Mouse (Mus musculus): Measurements from ENCODE around the gene Cpsf6. TPM values are rescaled to one million over a fixed set of nuclear protein-coding genes. Genes with fewer than 3 reads are reported as not detected.

Cpsf6 gene
- polyA plus RNA-seq, 1 experiment from 2014 or later = 120 TPM

DNA sequence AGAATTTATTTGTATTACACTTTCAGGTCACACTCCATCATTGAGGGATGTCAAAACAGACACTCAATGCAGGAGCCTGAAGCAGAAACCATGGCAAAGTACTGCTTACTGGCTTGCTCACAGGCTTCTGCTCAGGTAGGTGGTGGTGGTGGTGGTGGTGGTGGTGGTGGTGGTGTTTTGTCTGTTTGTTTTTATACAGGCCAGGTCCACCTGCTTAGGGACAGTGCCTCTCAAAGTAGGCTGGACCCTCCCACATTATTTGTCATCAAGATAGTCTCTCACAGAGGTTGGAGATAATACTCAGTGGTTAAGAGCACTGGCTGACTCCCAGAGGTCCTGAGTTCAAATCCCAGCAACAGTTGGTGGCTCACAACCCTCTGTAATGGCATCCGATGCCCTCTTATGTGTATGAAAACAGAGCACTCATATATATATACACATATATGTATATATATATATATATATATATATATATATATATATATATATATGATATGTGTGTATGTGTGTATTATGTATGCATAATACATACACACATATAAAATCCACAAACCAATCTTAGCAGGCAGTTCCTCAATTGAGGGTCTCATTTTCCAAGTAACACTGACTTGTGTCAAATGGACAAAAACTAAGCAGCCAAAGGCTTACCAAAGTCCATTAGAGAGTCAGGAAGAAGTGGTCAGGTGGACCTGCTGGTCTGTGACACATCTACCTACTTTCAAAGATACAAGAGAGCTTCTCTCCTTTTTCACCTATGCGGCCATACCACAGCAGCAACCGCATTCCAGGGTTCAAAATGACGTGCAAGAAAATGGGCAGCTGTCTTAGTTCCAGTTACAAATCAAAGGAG is 1.1 kb upstream of the Cpsf6 start:
- no peaks in the 10 kb centered on the region for H3K4me1 ChIP-seq (replicated peaks)
- no peaks in the 10 kb centered on the region for H3K9me3 ChIP-seq (replicated peaks)
- WGBS = 88% methylated on average over 4 of the region's 4 CpGs
- no peak overlapping the region for H3K27ac ChIP-seq (ENCODE audit: poor library complexity, severe bottlenecking)
- H3K9ac ChIP-seq = no peak overlapping the region
- no peak for ATAC-seq (ENCODE audit: insufficient number of reproducible peaks, low FRiP score)
- H3K4me3 ChIP-seq = no peak overlapping the region
- no peaks in the 10 kb centered on the region for H3K27me3 ChIP-seq (replicated peaks)
- no peaks in the 10 kb centered on the region for H3K36me3 ChIP-seq
- H3K4me2 ChIP-seq = no peak overlapping the region

DNA sequence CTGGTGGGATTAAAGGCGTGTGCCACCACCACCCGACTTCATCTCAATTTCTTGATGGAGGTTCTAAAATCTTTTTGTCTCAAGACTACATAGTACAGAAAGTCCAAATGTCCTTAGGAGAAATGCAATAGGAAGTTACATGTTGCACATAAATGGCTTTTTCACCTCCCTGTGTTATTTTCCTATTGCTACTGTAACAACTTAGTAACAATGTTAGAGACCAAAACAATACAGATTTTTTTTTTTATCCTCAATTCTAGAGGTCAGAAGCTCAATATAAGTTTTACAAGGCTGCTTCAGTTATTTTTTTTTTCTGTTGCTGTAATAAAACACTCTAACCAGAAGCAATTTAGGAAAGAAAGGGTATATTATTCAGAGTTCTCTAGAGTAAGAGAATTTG is 374 bp downstream of the Cpsf6 start:
- Histone ChIP-seq H3K27me3 (replicated peaks) (no peaks in the 10 kb centered on the region), H3K4me1 (replicated peaks) (peaks cover 5% of the 10 kb centered on the region; the same call in 1 of the 2 replicates), H3K4me3 (no peak overlapping the region), H3K4me2 (no peak overlapping the region), H3K36me3 (no peaks in the 10 kb centered on the region), H3K9ac (no peak overlapping the region), H3K9me3 (replicated peaks) (no peaks in the 10 kb centered on the region), H3K27ac (ENCODE audit: poor library complexity, severe bottlenecking) (no peak overlapping the region)
- no peak for ATAC-seq (ENCODE audit: insufficient number of reproducible peaks, low FRiP score)
- 91% methylated on average over 2 of the region's 2 CpGs for WGBS

DNA sequence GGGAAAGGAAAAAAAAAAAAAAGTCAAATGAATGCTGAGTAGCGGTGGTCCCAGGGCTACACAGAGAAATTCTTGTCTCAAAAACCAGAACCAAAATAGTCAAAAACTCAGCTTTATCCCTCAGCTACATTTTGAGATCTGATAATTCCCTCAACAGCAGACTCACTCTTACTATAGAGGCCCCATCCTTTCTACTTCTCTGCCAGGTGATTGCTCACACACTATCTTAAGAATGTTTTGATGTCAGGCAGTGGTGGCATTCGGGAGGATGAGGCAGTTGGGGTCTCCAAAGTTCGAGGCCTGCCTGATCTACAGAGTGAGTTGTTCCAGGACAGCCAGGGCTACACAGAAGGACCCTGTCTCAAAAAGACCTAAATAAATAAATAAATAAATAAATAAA is 1.2 kb downstream of the Cpsf6 start:
- 84% methylated on average over 3 of the region's 3 CpGs for WGBS
- no peak for ATAC-seq (ENCODE audit: insufficient number of reproducible peaks, low FRiP score)
- H3K4me3 ChIP-seq = no peak overlapping the region

DNA sequence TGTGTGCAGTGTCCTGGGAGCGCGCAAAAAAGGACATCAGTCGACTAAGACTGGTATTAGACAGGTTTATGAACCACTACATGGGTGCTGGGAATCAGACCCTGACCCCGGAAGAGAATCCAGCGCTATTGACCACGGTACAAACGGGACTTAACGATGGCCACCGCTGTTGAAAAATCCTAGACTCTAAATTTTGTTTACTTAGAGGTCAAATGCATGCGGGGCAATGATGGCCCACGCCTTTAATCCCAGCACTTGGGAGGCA is 1.6 kb downstream of the Cpsf6 start:
- Histone ChIP-seq H3K4me2 (no peak overlapping the region), H3K4me1 (replicated peaks) (peaks cover 10% of the 10 kb centered on the region), H3K9ac (no peak overlapping the region), H3K36me3 (no peaks in the 10 kb centered on the region), H3K4me3 (no peak overlapping the region), H3K9me3 (replicated peaks) (no peaks in the 10 kb centered on the region), H3K27ac (ENCODE audit: poor library complexity, severe bottlenecking) (no peak overlapping the region), H3K27me3 (replicated peaks) (no peaks in the 10 kb centered on the region)
- 94% methylated on average over 11 of the region's 11 CpGs for WGBS
- no peak for ATAC-seq (ENCODE audit: insufficient number of reproducible peaks, low FRiP score)

More for the DNA sequence above, 1.2 kb downstream of the Cpsf6 start:
- H3K36me3 ChIP-seq = no peaks in the 10 kb centered on the region
- H3K9me3 ChIP-seq (replicated peaks) = no peaks in the 10 kb centered on the region
- H3K27me3 ChIP-seq (replicated peaks) = no peaks in the 10 kb centered on the region
- no peak overlapping the region for H3K27ac ChIP-seq (ENCODE audit: poor library complexity, severe bottlenecking)
- H3K9ac ChIP-seq = no peak overlapping the region
- H3K4me2 ChIP-seq = no peak overlapping the region
- peaks cover 9% of the 10 kb centered on the region for H3K4me1 ChIP-seq (replicated peaks)

DNA sequence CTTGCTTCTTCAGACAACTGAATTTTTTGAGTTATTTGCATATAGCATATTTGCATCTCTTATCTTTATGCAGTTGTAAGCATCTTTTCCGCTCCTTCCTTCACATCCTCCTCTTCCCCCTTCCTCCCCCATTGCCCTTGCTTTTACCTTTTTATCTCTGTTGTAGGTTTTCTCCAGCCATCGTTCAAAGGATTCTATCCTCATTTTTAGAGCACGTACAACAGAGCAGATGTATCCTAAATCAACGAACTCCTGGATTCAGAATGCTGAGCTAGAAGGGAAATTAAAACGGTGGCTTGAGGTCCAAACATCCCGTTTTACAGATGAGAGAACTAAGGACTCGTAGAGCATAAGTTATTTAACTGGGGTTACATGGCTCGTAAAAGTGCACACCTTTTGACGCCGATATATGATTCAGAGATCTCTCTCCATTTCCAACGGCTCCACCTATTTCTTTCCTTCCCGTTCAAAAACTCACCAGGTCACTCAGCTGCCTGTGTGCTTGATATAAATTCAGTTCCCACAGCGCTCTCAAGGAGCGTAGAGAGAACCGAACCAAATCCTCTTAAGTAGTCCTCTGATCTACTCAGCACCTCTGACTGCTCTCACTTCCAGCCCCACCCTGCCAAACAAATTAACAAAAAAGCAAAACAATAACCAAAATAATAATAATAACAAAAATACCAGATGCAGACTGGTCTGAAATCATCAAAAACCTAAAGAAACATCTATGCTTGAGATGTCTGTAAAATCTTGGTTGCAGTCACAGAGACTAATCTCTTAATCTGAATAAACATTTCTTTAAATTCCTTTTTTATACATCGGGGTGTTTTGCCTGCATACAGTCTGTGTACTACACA is 2.2 kb downstream of the Cpsf6 start:
- no peak overlapping the region for H3K27ac ChIP-seq (ENCODE audit: poor library complexity, severe bottlenecking)
- no peak overlapping the region for H3K9ac ChIP-seq
- H3K36me3 ChIP-seq = no peaks in the 10 kb centered on the region
- 22% methylated on average over 16 of the region's 16 CpGs for WGBS
- H3K9me3 ChIP-seq (replicated peaks) = no peaks in the 10 kb centered on the region
- peak overlapping the region; percentile 61 for H3K4me2 ChIP-seq
- peak overlapping the region; percentile 28 for H3K4me3 ChIP-seq
- no peaks in the 10 kb centered on the region for H3K27me3 ChIP-seq (replicated peaks)
- peaks cover 10% of the 10 kb centered on the region for H3K4me1 ChIP-seq (replicated peaks)
- no peak for ATAC-seq (ENCODE audit: insufficient number of reproducible peaks, low FRiP score)

DNA sequence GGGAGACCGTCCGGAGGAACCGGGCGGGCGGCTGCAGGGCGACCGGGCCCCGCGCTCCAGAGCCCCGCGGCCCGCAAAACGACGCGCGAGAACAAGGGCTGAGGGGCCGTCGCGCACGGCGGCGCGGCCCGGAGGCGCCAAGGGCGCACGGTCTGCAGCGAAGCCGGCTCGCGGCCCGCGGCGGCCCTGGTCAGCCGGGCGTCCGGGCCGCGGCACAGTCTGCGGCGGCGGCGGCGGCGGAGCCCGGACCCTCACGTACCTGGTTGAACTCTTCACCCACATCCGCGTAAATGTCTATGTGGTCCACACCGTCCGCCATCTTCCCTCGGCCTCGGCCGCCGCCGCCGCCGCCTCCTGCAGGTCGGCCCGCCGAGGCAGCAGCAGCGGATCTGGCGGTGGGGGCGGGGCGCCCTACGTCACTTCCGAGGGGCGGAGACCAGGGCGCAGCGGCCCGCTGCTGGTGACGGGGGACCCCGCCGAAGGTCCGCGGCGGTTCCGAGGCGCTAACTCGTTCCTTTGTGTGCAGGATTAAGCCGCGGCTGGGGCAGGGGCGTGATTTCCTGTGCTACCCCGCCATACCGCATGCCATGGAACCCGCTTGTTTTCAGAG is 3.1 kb downstream of the Cpsf6 start:
- Histone ChIP-seq H3K27me3 (replicated peaks) (no peaks in the 10 kb centered on the region), H3K4me2 (peak overlapping the region; percentile 70), H3K9ac (peak overlapping the region; percentile 98), H3K4me1 (replicated peaks) (peaks cover 10% of the 10 kb centered on the region), H3K9me3 (replicated peaks) (no peaks in the 10 kb centered on the region), H3K36me3 (no peaks in the 10 kb centered on the region), H3K4me3 (peak overlapping the region; percentile 94), H3K27ac (ENCODE audit: poor library complexity, severe bottlenecking) (peak overlapping the region; percentile 96)
- ATAC-seq (ENCODE audit: insufficient number of reproducible peaks, low FRiP score) = peak; percentile 97
- WGBS = under 1% methylated on average over 84 of the region's 86 CpGs

DNA sequence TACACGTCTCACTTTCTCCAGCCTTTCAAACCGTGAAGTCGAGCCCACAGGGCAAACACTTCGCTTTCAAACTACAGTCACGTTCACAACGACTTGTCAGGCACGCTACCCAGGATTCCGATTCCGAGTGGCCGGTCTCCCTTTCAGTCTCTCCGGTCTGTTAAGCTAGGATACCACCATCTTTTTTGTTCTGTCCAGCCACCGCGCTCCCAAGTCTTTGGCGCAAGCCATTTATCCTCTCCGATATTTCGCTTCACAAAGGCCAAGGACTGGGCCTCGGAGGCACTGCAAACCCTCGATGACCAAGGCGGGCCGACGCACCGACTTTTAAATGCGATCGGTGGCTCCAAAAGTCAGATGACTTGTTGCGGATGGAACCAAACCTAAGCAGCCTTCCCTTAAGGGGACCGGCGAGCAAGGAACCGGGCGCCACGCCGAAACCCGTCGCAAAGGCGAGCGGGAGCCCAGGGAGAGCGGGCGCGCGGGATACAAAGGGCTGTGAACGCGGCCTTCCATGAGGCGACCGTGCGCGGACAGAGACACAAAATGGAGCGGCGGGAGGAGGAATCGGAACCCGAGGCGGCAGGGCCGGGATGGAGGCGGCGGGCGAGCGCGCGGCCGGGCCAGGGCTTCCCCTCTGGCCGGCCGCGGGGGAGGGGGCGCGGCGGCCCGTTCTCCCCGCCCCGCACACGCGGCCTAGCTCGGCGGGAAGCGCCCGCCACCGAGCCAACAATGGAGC is 3.8 kb downstream of the Cpsf6 start:
- Histone ChIP-seq H3K36me3 (no peaks in the 10 kb centered on the region), H3K27me3 (replicated peaks) (no peaks in the 10 kb centered on the region), H3K27ac (ENCODE audit: poor library complexity, severe bottlenecking) (peak overlapping the region; percentile 96), H3K9me3 (replicated peaks) (no peaks in the 10 kb centered on the region), H3K4me1 (replicated peaks) (peaks cover 10% of the 10 kb centered on the region), H3K9ac (peak overlapping the region; percentile 98), H3K4me2 (peak overlapping the region; percentile 70), H3K4me3 (peak overlapping the region; percentile 94)
- peak; percentile 78 for ATAC-seq (ENCODE audit: insufficient number of reproducible peaks, low FRiP score)
- WGBS = under 1% methylated on average over 69 of the region's 74 CpGs

DNA sequence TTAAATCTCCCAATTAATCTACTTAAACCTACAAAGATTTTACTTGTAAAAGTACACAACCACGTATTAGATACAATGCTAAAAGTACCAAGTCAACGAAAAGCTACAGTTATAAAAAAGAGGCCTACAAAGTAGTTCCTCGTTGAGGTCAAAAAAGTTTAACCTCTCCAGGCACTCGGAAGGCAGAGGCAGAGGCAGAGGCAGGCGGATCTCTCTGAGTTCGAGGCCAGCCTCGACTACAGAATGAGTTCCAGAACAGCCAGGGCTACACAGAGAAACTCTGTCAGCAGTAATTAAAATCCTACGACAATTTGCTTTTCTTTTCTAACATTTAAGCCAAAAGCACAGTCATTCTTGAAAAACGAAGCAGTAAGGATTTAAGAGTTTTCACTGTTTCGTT is 4.7 kb downstream of the Cpsf6 start:
- no peaks in the 10 kb centered on the region for H3K36me3 ChIP-seq
- H3K4me1 ChIP-seq (replicated peaks) = peaks cover 10% of the 10 kb centered on the region
- H3K9ac ChIP-seq = peak overlapping the region; percentile 56; the same call in 1 of the 2 replicates
- no peaks in the 10 kb centered on the region for H3K27me3 ChIP-seq (replicated peaks)
- no peak for ATAC-seq (ENCODE audit: insufficient number of reproducible peaks, low FRiP score)
- peak overlapping the region; percentile 94 for H3K4me3 ChIP-seq
- WGBS = 18% methylated on average over 10 of the region's 10 CpGs
- H3K27ac ChIP-seq (ENCODE audit: poor library complexity, severe bottlenecking) = no peak overlapping the region
- peak overlapping the region; percentile 70 for H3K4me2 ChIP-seq
- no peaks in the 10 kb centered on the region for H3K9me3 ChIP-seq (replicated peaks)

DNA sequence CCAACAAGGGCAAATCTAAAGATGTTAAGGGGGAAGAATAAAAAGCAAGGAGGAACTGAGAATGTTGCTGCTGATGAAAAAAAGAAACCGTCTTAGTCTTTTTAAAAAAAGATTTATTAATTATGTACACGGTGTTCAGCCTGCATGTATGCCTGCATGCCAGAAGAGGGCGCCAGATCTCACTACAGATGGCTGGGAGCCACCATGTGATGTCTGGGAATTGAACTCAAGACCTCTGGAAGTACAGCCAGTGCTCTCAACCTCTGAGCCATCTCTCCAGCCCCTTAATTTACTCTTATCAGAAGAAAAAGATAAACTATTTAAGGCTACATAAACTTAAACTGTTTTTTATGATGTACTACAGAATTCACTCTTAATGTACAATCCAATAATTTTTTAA is 16.7 kb downstream of the Cpsf6 start:
- no peak overlapping the region for H3K9ac ChIP-seq
- no peak for ATAC-seq (ENCODE audit: insufficient number of reproducible peaks, low FRiP score)

DNA sequence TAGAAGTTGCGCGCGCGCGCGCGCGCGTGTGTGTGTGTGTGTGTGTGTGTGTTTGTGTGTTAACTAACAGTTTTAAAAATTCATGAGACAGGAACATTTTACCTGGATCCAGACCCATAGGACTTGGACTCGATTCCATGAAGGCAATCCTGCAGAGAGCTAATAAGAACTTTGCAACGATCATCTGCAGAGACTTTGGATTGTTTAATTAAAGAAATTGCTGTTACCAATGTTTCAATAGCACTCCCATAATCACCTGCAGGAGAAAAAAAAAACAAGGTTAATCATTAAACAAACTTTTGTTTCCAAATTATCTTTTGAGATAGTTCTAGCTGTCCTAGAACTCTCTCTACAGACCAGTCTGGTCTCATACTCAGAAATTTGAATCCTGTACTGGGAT is 20.9 kb downstream of the Cpsf6 start:
- no peak overlapping the region for H3K9ac ChIP-seq
- no peaks in the 10 kb centered on the region for H3K27me3 ChIP-seq (replicated peaks)
- H3K4me3 ChIP-seq = no peak overlapping the region
- H3K4me1 ChIP-seq (replicated peaks) = no peaks in the 10 kb centered on the region
- H3K27ac ChIP-seq (ENCODE audit: poor library complexity, severe bottlenecking) = no peak overlapping the region
- ATAC-seq (ENCODE audit: insufficient number of reproducible peaks, low FRiP score) = no peak
- peaks cover 66% of the 10 kb centered on the region for H3K36me3 ChIP-seq
- no peaks in the 10 kb centered on the region for H3K9me3 ChIP-seq (replicated peaks)
- WGBS = 84% methylated on average over 11 of the region's 11 CpGs
- H3K4me2 ChIP-seq = no peak overlapping the region

More for the DNA sequence above, 16.7 kb downstream of the Cpsf6 start:
- no peaks in the 10 kb centered on the region for H3K27me3 ChIP-seq (replicated peaks)
- 54% methylated on average over 3 of the region's 3 CpGs for WGBS
- H3K27ac ChIP-seq (ENCODE audit: poor library complexity, severe bottlenecking) = no peak overlapping the region
- H3K4me1 ChIP-seq (replicated peaks) = no peaks in the 10 kb centered on the region
- H3K36me3 ChIP-seq = peaks cover 67% of the 10 kb centered on the region
- H3K9me3 ChIP-seq (replicated peaks) = no peaks in the 10 kb centered on the region
- H3K4me2 ChIP-seq = no peak overlapping the region
- no peak overlapping the region for H3K4me3 ChIP-seq
